Mouse (Mus musculus): Measurements from ENCODE around the gene Hells. TPM values are rescaled to one million over a fixed set of nuclear protein-coding genes. Genes with fewer than 3 reads are reported as not detected.
A peak's percentile ranks its signal among the peaks of the same experiment; 100 is the strongest.

The Hells gene
- 526 and 534 TPM in 2 replicates for polyA plus RNA-seq (2011; ENCODE audit: insufficient read depth, insufficient read length, low read depth, missing spikeins)

DNA sequence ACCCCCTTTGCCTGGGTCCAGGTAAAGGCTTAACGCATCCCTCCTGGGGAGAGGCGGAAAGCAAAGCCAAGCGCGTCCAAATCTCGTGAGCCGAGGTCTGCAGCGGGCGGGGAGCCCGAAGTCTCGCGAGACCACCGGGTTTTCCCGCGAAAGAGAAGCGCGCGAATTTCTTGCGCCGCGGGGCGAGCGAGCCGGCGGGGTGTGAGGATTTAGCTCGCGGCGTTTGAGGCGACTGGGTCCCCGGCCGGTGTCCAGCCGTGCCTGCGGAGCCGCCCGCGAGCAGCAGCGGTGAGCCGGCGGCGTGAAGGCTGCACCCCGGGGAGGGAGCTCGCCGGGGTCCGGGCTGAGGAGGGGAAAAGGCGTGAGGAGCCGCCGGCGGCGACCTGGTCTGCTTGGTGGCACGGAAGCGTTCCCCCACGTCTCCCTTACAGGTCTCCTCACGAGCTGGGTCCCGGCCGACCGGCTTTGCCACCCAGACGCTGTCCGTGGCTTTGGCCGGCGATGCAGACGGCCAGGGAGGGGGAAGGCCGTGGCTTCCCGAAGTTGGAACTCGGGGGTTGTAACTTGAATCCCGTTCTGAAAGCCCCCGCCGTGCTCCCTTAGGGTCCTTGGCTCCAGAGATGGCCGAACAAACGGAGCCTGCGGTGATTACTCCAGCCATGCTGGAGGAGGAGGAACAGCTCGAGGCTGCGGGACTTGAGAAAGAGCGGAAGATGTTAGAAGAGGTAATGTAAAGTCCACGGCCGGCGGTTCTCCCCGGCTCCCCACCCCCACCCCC, at the start of gene Hells:
Hells (plus strand) TSS at position 128 of the 778 bp plus-strand sequence.
- Histone ChIP-seq H3K4me3 (ENCODE audit: low read depth, low read length) (peak within 1 kb of the TSS; percentile 98), H3K4me1 (ENCODE audit: control insufficient read depth, insufficient read depth, low read length) (peaks cover 5% of the 10 kb centered on the region), H3K27ac (ENCODE audit: insufficient read depth, low read length) (peak within 1 kb of the TSS; percentile 27), H3K27me3 (ENCODE audit: control insufficient read depth, insufficient read depth, low read length, poor library complexity, severe bottlenecking) (no peaks in the 10 kb centered on the region), H3K36me3 (ENCODE audit: control insufficient read depth, insufficient read depth, low read length, poor library complexity, severe bottlenecking) (peaks cover 36% of the 10 kb centered on the region), H3K9me3 (replicated peaks; ENCODE audit: control insufficient read depth, insufficient read depth, low read length, poor library complexity, severe bottlenecking) (no peaks in the 10 kb centered on the region), H3K9ac (ENCODE audit: low read depth, poor library complexity, severe bottlenecking) (peak within 1 kb of the TSS; percentile 94)
- no peak for TF ChIP-seq POLR2A (IDR thresholded peaks at IDR 0.05; ENCODE audit: insufficient read depth, low read length)
- no peak for TF ChIP-seq CTCF (IDR thresholded peaks at IDR 0.05; ENCODE audit: low read depth, low read length)
- TF ChIP-seq EP300 (IDR thresholded peaks at IDR 0.05; ENCODE audit: insufficient read depth, low read depth, low read length) = no peak; the same call in 1 of the 2 replicates

DNA sequence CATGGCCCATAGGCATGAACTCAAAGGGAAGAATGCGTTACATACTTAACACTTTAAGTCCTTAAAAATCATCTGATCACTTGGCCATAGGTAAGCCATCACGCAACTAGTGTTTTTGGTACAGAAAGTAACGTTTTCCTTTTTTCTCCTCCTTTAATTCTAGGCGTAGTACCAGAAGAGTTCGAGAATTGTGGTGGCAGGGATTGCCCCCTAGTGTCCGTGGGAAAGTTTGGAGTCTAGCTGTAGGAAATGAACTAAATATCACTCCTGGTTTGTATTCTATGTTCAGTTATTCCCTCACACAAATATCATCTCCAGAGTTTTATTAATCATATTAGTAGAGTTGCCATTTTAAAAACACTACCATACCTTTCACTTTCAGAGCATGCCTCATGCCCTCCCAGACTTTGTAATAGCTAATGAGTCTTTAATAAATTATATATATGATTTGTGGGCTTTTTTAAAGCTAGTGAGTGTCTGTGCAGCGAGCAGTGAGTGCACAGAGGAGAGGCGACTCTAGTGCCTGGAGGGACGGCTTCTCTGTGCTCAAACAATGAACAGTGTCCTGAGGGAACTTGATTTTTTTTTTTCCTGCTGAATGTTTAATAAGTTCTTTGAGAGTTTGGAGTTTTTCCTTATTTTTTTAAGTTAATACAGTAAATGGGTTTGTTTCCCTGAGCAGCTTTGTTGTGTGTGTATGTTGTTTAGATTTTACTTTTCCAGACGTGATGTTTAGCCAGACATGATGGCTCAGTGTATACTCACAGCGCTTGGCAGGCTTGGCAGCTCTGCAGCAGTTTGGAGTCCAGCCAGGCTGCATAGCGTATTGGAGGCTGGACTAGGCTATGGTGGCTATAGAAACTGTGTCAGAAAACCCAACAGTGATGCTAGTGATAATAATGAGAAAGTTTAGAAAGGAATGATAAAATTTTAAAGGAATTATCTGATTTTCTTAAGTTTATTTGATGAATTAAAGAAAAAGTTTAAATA, 29.3 kb upstream of the Hells start:
- Histone ChIP-seq H3K9me3 (replicated peaks; ENCODE audit: control insufficient read depth, insufficient read depth, low read length, poor library complexity, severe bottlenecking) (no peaks in the 10 kb centered on the region), H3K36me3 (ENCODE audit: control insufficient read depth, insufficient read depth, low read length, poor library complexity, severe bottlenecking) (no peaks in the 10 kb centered on the region), H3K4me3 (ENCODE audit: low read depth, low read length) (no peak overlapping the region), H3K27me3 (ENCODE audit: control insufficient read depth, insufficient read depth, low read length, poor library complexity, severe bottlenecking) (no peaks in the 10 kb centered on the region), H3K9ac (ENCODE audit: low read depth, poor library complexity, severe bottlenecking) (no peak overlapping the region), H3K27ac (ENCODE audit: insufficient read depth, low read length) (no peak overlapping the region), H3K4me1 (ENCODE audit: control insufficient read depth, insufficient read depth, low read length) (no peaks in the 10 kb centered on the region)
- TF ChIP-seq CTCF (IDR thresholded peaks at IDR 0.05; ENCODE audit: low read depth, low read length) (no peak), EP300 (IDR thresholded peaks at IDR 0.05; ENCODE audit: insufficient read depth, low read depth, low read length) (no peak), POLR2A (IDR thresholded peaks at IDR 0.05; ENCODE audit: insufficient read depth, low read length) (no peak)

DNA sequence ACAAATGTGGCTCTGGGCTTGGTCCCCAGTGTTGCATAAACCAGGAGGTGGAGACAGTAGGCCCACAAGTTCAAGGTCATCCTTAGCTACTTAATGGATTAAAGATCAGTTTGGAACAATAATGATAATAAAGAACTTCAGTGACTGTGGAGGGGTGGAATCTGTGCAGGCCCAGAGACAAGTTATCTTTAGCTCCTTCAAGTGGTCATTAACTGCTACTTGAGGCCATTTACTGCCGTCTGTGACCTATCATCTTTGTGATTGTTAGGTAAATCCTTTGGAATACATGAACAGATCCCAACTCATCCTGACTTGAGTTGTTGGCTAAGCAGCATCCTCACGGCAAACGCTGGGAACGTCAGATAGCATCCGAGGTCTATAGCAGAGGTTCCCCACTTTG, 28.2 kb upstream of the Hells start:
- Histone ChIP-seq H3K4me3 (ENCODE audit: low read depth, low read length) (no peak overlapping the region), H3K9ac (ENCODE audit: low read depth, poor library complexity, severe bottlenecking) (no peak overlapping the region), H3K9me3 (replicated peaks; ENCODE audit: control insufficient read depth, insufficient read depth, low read length, poor library complexity, severe bottlenecking) (no peaks in the 10 kb centered on the region), H3K36me3 (ENCODE audit: control insufficient read depth, insufficient read depth, low read length, poor library complexity, severe bottlenecking) (no peaks in the 10 kb centered on the region), H3K27me3 (ENCODE audit: control insufficient read depth, insufficient read depth, low read length, poor library complexity, severe bottlenecking) (no peaks in the 10 kb centered on the region), H3K4me1 (ENCODE audit: control insufficient read depth, insufficient read depth, low read length) (no peaks in the 10 kb centered on the region), H3K27ac (ENCODE audit: insufficient read depth, low read length) (no peak overlapping the region)
- TF ChIP-seq CTCF (IDR thresholded peaks at IDR 0.05; ENCODE audit: low read depth, low read length) (no peak), EP300 (IDR thresholded peaks at IDR 0.05; ENCODE audit: insufficient read depth, low read depth, low read length) (no peak), POLR2A (IDR thresholded peaks at IDR 0.05; ENCODE audit: insufficient read depth, low read length) (no peak)

DNA sequence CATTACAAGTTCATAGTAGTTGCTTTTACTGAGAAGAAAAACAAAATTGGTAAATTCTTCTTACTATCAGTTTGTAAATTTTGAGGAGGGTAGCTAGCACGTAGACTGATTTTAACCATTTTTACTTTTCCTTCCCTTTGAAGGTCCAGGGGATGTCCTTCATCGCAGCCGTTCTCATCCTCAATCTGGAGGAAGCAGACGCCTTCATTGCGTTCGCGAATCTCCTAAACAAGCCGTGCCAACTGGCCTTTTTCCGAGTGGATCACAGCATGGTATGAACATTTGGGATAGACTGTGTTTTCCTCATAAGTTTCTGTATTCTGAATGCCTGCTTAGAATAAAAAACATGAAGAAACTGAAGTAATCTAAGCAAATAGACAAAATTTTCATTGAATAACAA, 16.9 kb upstream of the Hells start:
- H3K9me3 ChIP-seq (replicated peaks; ENCODE audit: control insufficient read depth, insufficient read depth, low read length, poor library complexity, severe bottlenecking) = no peaks in the 10 kb centered on the region
- no peaks in the 10 kb centered on the region for H3K36me3 ChIP-seq (ENCODE audit: control insufficient read depth, insufficient read depth, low read length, poor library complexity, severe bottlenecking)
- no peak overlapping the region for H3K27ac ChIP-seq (ENCODE audit: insufficient read depth, low read length)
- H3K27me3 ChIP-seq (ENCODE audit: control insufficient read depth, insufficient read depth, low read length, poor library complexity, severe bottlenecking) = no peaks in the 10 kb centered on the region
- H3K9ac ChIP-seq (ENCODE audit: low read depth, poor library complexity, severe bottlenecking) = no peak overlapping the region
- no peak overlapping the region for H3K4me3 ChIP-seq (ENCODE audit: low read depth, low read length)
- no peaks in the 10 kb centered on the region for H3K4me1 ChIP-seq (ENCODE audit: control insufficient read depth, insufficient read depth, low read length)
- TF ChIP-seq POLR2A (IDR thresholded peaks at IDR 0.05; ENCODE audit: insufficient read depth, low read length) (no peak), EP300 (IDR thresholded peaks at IDR 0.05; ENCODE audit: insufficient read depth, low read depth, low read length) (no peak), CTCF (IDR thresholded peaks at IDR 0.05; ENCODE audit: low read depth, low read length) (no peak)

DNA sequence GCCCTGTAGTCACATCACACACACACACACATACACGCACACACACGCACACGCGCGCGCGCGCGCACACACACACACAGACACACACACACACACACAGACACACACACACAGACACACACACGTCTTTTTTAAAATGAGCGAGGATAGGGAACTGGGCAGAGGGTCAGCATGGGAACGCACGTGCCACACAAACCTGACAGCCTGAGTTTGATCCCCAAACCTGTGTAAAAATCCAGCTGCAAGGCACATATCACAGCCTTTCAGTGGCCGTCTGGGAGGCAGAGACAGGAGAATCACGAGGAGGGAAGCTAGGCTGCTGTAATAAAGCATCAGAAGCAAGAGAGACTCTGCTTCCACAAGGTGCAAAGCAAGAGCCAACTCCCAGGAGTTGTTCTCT, 15.8 kb upstream of the Hells start:
- Histone ChIP-seq H3K36me3 (ENCODE audit: control insufficient read depth, insufficient read depth, low read length, poor library complexity, severe bottlenecking) (no peaks in the 10 kb centered on the region), H3K9ac (ENCODE audit: low read depth, poor library complexity, severe bottlenecking) (no peak overlapping the region), H3K4me3 (ENCODE audit: low read depth, low read length) (no peak overlapping the region), H3K4me1 (ENCODE audit: control insufficient read depth, insufficient read depth, low read length) (no peaks in the 10 kb centered on the region), H3K9me3 (replicated peaks; ENCODE audit: control insufficient read depth, insufficient read depth, low read length, poor library complexity, severe bottlenecking) (no peaks in the 10 kb centered on the region), H3K27ac (ENCODE audit: insufficient read depth, low read length) (no peak overlapping the region), H3K27me3 (ENCODE audit: control insufficient read depth, insufficient read depth, low read length, poor library complexity, severe bottlenecking) (no peaks in the 10 kb centered on the region)
- TF ChIP-seq CTCF (IDR thresholded peaks at IDR 0.05; ENCODE audit: low read depth, low read length) = no peak
- no peak for TF ChIP-seq POLR2A (IDR thresholded peaks at IDR 0.05; ENCODE audit: insufficient read depth, low read length)
- no peak for TF ChIP-seq EP300 (IDR thresholded peaks at IDR 0.05; ENCODE audit: insufficient read depth, low read depth, low read length)
